Mouse (Mus musculus): ENCODE measurements around the gene Slc18b1.

- TF ChIP-seq TAL1 (IDR thresholded peaks at IDR 0.05; ENCODE audit: low read length) (no peak), GATA1 (IDR thresholded peaks at IDR 0.05; ENCODE audit: low read length) (no peak)
Measured at GRCm38 (mm10) chr10:23852096-23852495, 55.3 kb downstream of the Slc18b1 start.

All from erythroblast, embryonic 14.5 days (primary cell).